Mouse (Mus musculus): Measurements from ENCODE around the gene Gmfb. TPM values are rescaled to one million over a fixed set of nuclear protein-coding genes. Genes with fewer than 3 reads are reported as not detected.
"Not testable (repeated sequence)": the region's sequence is repeated elsewhere in the genome, so short reads cannot be mapped to it uniquely, and the experiment has no call there.

Gmfb gene
- 100 to 1,000 TPM in 1 of 3 experiments, 10 to 100 TPM in 2; 93.1 to 115 (median 98.6) TPM for polyA plus RNA-seq (2017; shearing (Covaris generic))

GRCm38 (mm10) chr14:46821873-46822716, at the start of gene Gmfb:
Gmfb (minus strand) TSS chr14:46822242.
- ATAC-seq: peak; percentile 89

GRCm38 (mm10) chr14:46862922-46863321, 40.9 kb upstream of the Gmfb start:
- ATAC-seq: no peak

- ATAC-seq: no peak
Observed at GRCm38 (mm10) chr14:46853677-46854076, 31.6 kb upstream of the Gmfb start.

- no peak for ATAC-seq
Observed at GRCm38 (mm10) chr14:46849769-46850168, 27.7 kb upstream of the Gmfb start.

GRCm38 (mm10) chr14:46848736-46849135, 26.7 kb upstream of the Gmfb start:
- no peak for ATAC-seq

GRCm38 (mm10) chr14:46848063-46848590, 26.1 kb upstream of the Gmfb start:
- no peak for ATAC-seq

- no peak for ATAC-seq
Observed at GRCm38 (mm10) chr14:46845706-46846105, 23.7 kb upstream of the Gmfb start.

GRCm38 (mm10) chr14:46839326-46839725, 17.3 kb upstream of the Gmfb start:
- no peak for ATAC-seq

- peak; percentile 9 for ATAC-seq
Observed at GRCm38 (mm10) chr14:46832354-46833272, 10.6 kb upstream of the Gmfb start.

GRCm38 (mm10) chr14:46831837-46832333, 9.8 kb upstream of the Gmfb start, which contains the start of gene Cgrrf1:
Cgrrf1 (plus strand) TSS chr14:46832125.
- ATAC-seq: peak; percentile 97

GRCm38 (mm10) chr14:46831295-46831694, 9.3 kb upstream of the Gmfb start:
- ATAC-seq: peak; percentile 54

GRCm38 (mm10) chr14:46827430-46827829, 5.4 kb upstream of the Gmfb start:
- no peak for ATAC-seq

- no peak for ATAC-seq
Observed at GRCm38 (mm10) chr14:46823996-46824395, 2.0 kb upstream of the Gmfb start.

- peak; percentile 30 for ATAC-seq
Observed at GRCm38 (mm10) chr14:46821271-46821872, 670 bp downstream of the Gmfb start.

- ATAC-seq: not testable (repeated sequence)
Observed at GRCm38 (mm10) chr14:46819961-46820360, 2.1 kb downstream of the Gmfb start.

GRCm38 (mm10) chr14:46818743-46819142, 3.3 kb downstream of the Gmfb start:
- no peak for ATAC-seq

GRCm38 (mm10) chr14:46816916-46817622, 5.0 kb downstream of the Gmfb start:
- no peak for ATAC-seq

GRCm38 (mm10) chr14:46815640-46816039, 6.4 kb downstream of the Gmfb start:
- no peak for ATAC-seq

GRCm38 (mm10) chr14:46807927-46808326, 14.1 kb downstream of the Gmfb start:
- no peak for ATAC-seq

GRCm38 (mm10) chr14:46806186-46806585, 15.9 kb downstream of the Gmfb start:
- no peak for ATAC-seq

GRCm38 (mm10) chr14:46803791-46804190, 18.3 kb downstream of the Gmfb start:
- ATAC-seq: no peak

- no peak for ATAC-seq
Observed at GRCm38 (mm10) chr14:46803259-46803658, 18.8 kb downstream of the Gmfb start.

Data from inflammation-experienced regulatory T-cells, adult 6 months (primary cell).